Mouse (Mus musculus) layer of hippocampus, postnatal 10 days (tissue): ENCODE data around the gene Gm5152. TPM values are rescaled to one million over a fixed set of nuclear protein-coding genes. Genes with fewer than 3 reads are reported as not detected.
"Not testable (repeated sequence)": the region's sequence is repeated elsewhere in the genome, so short reads cannot be mapped to it uniquely, and the experiment has no call there.

ENCODE experiments used
- DNase-seq, 2 experiments: peaks; one replicate each; pipeline ENCODE4 v3.0.0; 2021; ENCODE audit warnings: low spot score in 2 of 2
- long read RNA-seq: library from polyadenylated mRNA; stranded (forward); transcript quantifications from one replicate; pipeline ENCODE4 v2.0.0, GENCODE M21; 2023
- total RNA-seq, 2 experiments: library from RNA; stranded (reverse); gene quantifications; 2 replicates each; pipeline ENCODE4 v1.2.3; 2021

The Gm5152 gene
- total RNA-seq, result not detected
- long read RNA-seq, result 0 reads

DNA sequence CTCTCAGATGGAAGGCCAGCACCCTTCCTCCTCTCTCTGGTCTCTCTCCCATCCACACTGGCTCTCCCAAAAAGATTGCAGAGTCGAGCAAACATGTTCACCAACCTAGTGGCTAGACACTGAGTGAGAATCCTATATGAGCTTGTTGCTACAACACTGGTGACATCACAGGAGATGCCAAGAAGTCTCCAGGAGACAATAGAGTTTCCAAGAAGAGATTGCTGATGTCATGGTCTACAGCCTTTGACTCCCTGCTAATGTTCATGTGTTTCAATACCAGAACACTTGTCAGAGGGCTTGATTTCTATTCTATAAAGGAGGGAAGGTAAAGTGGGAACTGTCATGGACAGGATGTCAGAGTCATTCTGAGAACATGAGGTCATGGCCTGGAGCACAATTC is at the start of gene Gm5152:
Gene Gm5152, minus strand, starts transcription at position 101 of the 400 bp plus-strand sequence.
- DNase-seq, result not testable (repeated sequence)

DNA sequence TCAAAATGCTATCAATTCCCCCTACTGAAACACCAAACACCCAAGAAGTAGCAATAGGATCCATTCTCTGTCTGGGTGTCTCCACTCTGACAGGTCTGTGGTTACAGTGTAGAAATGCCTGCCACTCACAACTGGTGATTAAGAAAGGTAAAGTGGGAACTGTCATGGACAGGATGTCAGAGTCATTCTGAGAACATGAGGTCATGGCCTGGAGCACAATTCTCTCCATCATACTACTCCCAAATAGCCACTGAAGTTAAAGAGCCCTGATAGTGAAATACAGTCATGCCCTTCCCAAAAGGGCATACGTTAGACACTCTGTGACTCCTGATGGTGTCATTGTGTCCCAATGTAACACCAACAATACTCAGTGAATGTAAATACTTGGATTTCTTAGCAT is 8.4 kb upstream of the Gm5152 start:
- not testable (repeated sequence) for DNase-seq

DNA sequence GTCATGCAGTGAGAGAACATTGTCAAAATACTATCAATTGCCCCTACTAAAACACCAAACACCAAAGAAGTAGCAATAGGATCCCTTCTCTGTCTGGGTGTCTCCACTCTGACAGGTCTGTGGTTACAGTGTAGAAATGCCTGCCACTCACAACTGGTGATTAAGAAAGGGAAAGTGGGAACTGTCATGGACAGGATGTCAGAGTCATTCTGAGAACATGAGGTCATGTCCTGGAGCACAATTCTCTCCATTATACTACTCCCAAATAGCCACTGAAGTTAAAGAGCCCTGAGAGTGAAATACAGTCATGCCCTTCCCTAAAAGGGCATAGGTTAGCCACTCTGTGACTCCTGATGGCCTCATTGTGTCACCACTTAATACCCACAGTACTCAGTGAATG is 556 bp downstream of the Gm5152 start:
- DNase-seq, result not testable (repeated sequence)

DNA sequence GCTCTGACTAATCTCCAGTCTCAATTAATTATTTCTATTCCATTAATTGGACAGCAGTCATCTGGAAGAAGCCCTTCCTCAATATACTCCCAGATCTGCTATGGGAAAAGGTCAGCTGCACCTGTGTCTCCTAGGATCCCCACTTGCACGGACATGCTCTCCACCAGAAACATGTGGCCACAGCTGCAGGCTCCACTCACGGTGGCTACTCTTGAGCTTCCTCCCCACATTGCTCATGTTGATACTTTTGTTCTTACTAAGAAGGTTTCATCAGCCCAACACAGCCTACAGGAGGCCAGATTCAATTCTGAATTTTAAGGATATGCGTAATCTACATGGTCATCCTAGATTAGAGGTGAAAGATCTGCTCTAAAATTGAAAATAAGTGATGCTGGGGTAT is 5.9 kb downstream of the Gm5152 start:
- not testable (repeated sequence) for DNase-seq

DNA sequence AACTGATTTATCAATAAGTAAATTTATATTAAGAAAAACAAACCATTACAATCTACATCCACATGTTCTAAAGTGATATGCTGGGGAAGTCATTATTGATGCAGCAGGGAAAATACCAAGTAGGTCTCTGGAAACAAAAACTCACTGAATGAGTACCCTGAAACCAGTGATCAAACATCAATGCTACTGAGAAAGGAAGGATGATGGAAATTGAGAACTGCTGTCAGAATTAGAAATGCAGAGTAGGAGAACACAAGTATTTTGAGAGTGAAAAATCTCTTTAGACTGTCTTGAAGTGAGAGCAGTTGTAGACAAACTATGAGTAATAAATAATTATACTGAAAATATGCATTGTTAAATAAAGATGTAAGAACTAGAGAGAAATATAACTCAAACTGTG is 26.0 kb downstream of the Gm5152 start:
- DNase-seq, result no peak

DNA sequence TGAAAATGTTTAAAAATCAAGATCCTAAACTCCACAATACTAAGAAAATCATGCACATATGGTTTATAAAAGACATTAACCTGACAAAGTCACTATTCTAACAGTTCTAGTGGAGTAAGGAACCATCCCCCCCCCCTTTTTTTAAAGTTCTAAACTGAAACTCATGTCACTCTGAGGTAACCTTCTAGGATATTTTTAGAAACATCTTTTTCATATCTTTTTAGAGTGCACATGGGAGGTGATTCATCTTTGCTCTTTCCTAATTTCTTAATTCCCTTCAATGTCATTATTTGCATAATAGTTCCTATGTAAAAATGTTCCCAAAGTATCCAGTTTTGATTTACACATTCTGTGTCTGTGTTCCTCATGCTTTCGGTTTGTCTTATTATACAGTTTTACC is 43.3 kb downstream of the Gm5152 start:
- no peak for DNase-seq

DNA sequence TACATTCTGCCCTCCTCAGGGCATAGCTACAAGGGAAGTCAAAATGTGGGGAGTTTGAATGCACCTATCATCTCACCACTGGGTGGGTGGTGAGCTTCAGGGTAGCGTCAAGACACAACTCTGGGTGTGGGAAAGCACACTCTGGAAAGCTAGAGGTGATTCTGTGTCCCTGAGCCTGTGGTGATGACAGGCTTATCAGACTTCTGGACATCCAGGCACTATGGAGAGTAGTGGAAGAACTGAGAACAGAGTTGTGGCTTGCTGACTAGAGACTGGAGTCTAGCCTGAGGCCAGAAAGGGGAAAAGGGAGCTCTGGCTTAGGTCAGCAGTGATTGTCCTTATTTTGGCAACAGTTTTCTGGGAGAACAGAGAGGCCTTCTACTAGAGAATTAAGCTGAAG is 49.4 kb downstream of the Gm5152 start:
- DNase-seq, result no peak
